Mouse (Mus musculus) liver, embryonic 14.5 days (tissue): Measurements from ENCODE around the gene Svs2. TPM values are rescaled to one million over a fixed set of nuclear protein-coding genes. Genes with fewer than 3 reads are reported as not detected.

ENCODE experiments used
- ATAC-seq: fragments of 200-750 bp; cut with Nextera tagmentation; 2 replicates; pipeline ENCODE4 v1.8.0; 2017; ENCODE audit warnings: moderate number of reproducible peaks, mild to moderate bottlenecking, moderate library complexity; ENCODE audit not compliant: insufficient read depth
- DNase-seq, 3 experiments: peaks; one replicate each; pipeline ENCODE4 v3.0.0-alpha.2; 2012 to 2013; ENCODE audit warnings: low read depth in 3 of 3, low spot score in 3 of 3
- H3K27ac ChIP-seq: fragments of 300-500 bp; sonication (generic); 2 replicates; pipeline ENCODE4 v1.5.1; 2014; ENCODE audit warnings: moderate library complexity, mild to moderate bottlenecking, control low read depth, inconsistent platforms
- H3K27me3 ChIP-seq: fragments of 300-500 bp; sonication (generic); 2 replicates; pipeline ENCODE4 v1.6.1; 2014; ENCODE audit warnings: mild to moderate bottlenecking, low read length, moderate library complexity; ENCODE audit not compliant: control insufficient read depth, insufficient read depth
- H3K36me3 ChIP-seq: fragments of 300-500 bp; sonication (generic); replicated peaks from 2 replicates; pipeline ENCODE4 v1.6.1; 2014; ENCODE audit warnings: low read depth; ENCODE audit not compliant: control insufficient read depth, insufficient read depth
- H3K4me1 ChIP-seq, 2 experiments: fragments of 200-500 bp in 1 of 2; fragments of 300-500 bp in 1 of 2; sonication (generic) in 1 of 2; replicated peaks; 2 replicates each; pipeline ENCODE4 v1.6.1; 2012 to 2014; ENCODE audit warnings: antibody characterized with exemption in 1 of 2, inconsistent platforms in 1 of 2, low read length in 1 of 2; ENCODE audit not compliant: control insufficient read depth in 2 of 2, insufficient read depth in 2 of 2
- H3K4me2 ChIP-seq: fragments of 300-500 bp; sonication (generic); 2 replicates; pipeline ENCODE4 v1.6.1; 2014; ENCODE audit warnings: low read depth, mild to moderate bottlenecking, control low read depth, moderate library complexity
- H3K4me3 ChIP-seq, 2 experiments: fragments of 200-500 bp in 1 of 2; fragments of 300-500 bp in 1 of 2; sonication (generic) in 1 of 2; 2 replicates each; pipeline ENCODE4 v1.5.1; 2012 to 2014; ENCODE audit warnings: low read depth in 2 of 2, low read length in 2 of 2, mild to moderate bottlenecking in 2 of 2, control low read depth in 1 of 2, inconsistent platforms in 1 of 2, moderate library complexity in 1 of 2; ENCODE audit not compliant: insufficient read depth in 1 of 2
- H3K9ac ChIP-seq: fragments of 300-500 bp; sonication (generic); replicated peaks from 2 replicates; pipeline ENCODE4 v1.6.1; 2014; ENCODE audit warnings: mild to moderate bottlenecking, control low read depth, moderate library complexity
- H3K9me3 ChIP-seq: fragments of 300-500 bp; sonication (generic); 2 replicates; pipeline ENCODE4 v1.6.1; 2016; ENCODE audit warnings: low read length, mixed read lengths; ENCODE audit not compliant: control insufficient read depth
- CTCF ChIP-seq: IDR thresholded peaks from 2 replicates; pipeline ENCODE4 v1.5.1; 2016; ENCODE audit warnings: antibody characterized with exemption, low read depth, control low read depth
- EP300 ChIP-seq: IDR thresholded peaks from 2 replicates; pipeline ENCODE4 v1.6.1; 2016; ENCODE audit warnings: antibody characterized with exemption, low read depth
- WGBS: fragments of 180-500 bp; shearing (Covaris S2); extraction: QIAGEN DNeasy Blood & Tissue Kit; methylation state at CpG from one replicate; pipeline ENCODE4 v1.1.7; 2014; ENCODE audit not compliant: insufficient replicate concordance; 5-methylcytosine and 5-hydroxymethylcytosine counted together
- polyA plus RNA-seq, 2 experiments: library from polyadenylated mRNA; depleted of rRNA in 1 of 2; stranded (reverse) in 1 of 2; unstranded in 1 of 2; fragments of >200 nt; fragmentation: Nextera tagmentation in 1 of 2; extraction: Ambion mirVana in 1 of 2; gene quantifications; 2 replicates each; pipeline versions ENCODE4 v1.2.1 to v1.2.3; 2012 to 2014

The Svs2 gene
- polyA plus RNA-seq, 2 experiments: not detected

- Histone ChIP-seq H3K4me2 (no peak within 1 kb of the TSS), H3K4me3 (no peak within 1 kb of the TSS), H3K36me3 (no peaks in the 10 kb centered on the region), H3K27ac (no peak within 1 kb of the TSS), H3K4me1 (no peaks in the 10 kb centered on the region), H3K27me3 (no peaks in the 10 kb centered on the region), H3K9ac (no peak within 1 kb of the TSS), H3K9me3 (no peaks in the 10 kb centered on the region)
- WGBS: 60% methylated on average over 20 of the region's 20 CpGs
- no peak for ATAC-seq
- DNase-seq: no peak
- TF ChIP-seq EP300 (no peak), CTCF (no peak)
These were observed 38.5 kb downstream of the Svs2 start, which contains the start of gene Wfdc15a for GRCm38 (mm10) chr2:164199626-164200327. Gene Wfdc15a (minus strand): TSS chr2:164200130.

GRCm38 (mm10) chr2:164196700-164196990 lies 41.6 kb downstream of the Svs2 start:
- WGBS: 64% methylated on average over 5 of the region's 5 CpGs
- Histone ChIP-seq H3K36me3 (no peaks in the 10 kb centered on the region), H3K4me3 (no peak overlapping the region), H3K27me3 (no peaks in the 10 kb centered on the region), H3K4me1 (no peaks in the 10 kb centered on the region), H3K9me3 (no peaks in the 10 kb centered on the region), H3K9ac (no peak overlapping the region), H3K27ac (no peak overlapping the region), H3K4me2 (no peak overlapping the region)
- ATAC-seq (no peak), DNase-seq (no peak)
- TF ChIP-seq EP300 (no peak), CTCF (no peak)

- 61% methylated on average over 5 of the region's 5 CpGs for WGBS
- H3K9me3 ChIP-seq: no peaks in the 10 kb centered on the region
- no peak for ATAC-seq
- H3K27ac ChIP-seq: no peak overlapping the region
- no peaks in the 10 kb centered on the region for H3K36me3 ChIP-seq
- H3K4me3 ChIP-seq: no peak overlapping the region
- TF ChIP-seq CTCF (no peak), EP300 (no peak)
- no peak overlapping the region for H3K4me2 ChIP-seq
- no peaks in the 10 kb centered on the region for H3K4me1 ChIP-seq
- no peak for DNase-seq
- no peak overlapping the region for H3K9ac ChIP-seq
- H3K27me3 ChIP-seq: no peaks in the 10 kb centered on the region
These were observed 42.1 kb downstream of the Svs2 start for GRCm38 (mm10) chr2:164195971-164196699.

- no peak for TF ChIP-seq CTCF
- TF ChIP-seq EP300: no peak
- H3K4me3 ChIP-seq: no peak overlapping the region
- no peaks in the 10 kb centered on the region for H3K9me3 ChIP-seq
- H3K4me1 ChIP-seq: no peaks in the 10 kb centered on the region
- no peak overlapping the region for H3K9ac ChIP-seq
- WGBS: 49% methylated on average over 5 of the region's 5 CpGs
- no peak for ATAC-seq
- no peaks in the 10 kb centered on the region for H3K27me3 ChIP-seq
- H3K27ac ChIP-seq: no peak overlapping the region
- H3K36me3 ChIP-seq: no peaks in the 10 kb centered on the region
- no peak overlapping the region for H3K4me2 ChIP-seq
- DNase-seq: no peak
These were observed 43.2 kb downstream of the Svs2 start for GRCm38 (mm10) chr2:164194959-164195630.

- no peak overlapping the region for H3K27ac ChIP-seq
- H3K36me3 ChIP-seq: no peaks in the 10 kb centered on the region
- H3K27me3 ChIP-seq: no peaks in the 10 kb centered on the region
- H3K4me1 ChIP-seq: no peaks in the 10 kb centered on the region
- H3K9ac ChIP-seq: no peak overlapping the region
- no peak for DNase-seq
- TF ChIP-seq EP300: no peak
- no peak for TF ChIP-seq CTCF
- no peak overlapping the region for H3K4me2 ChIP-seq
- no peak overlapping the region for H3K4me3 ChIP-seq
- no peaks in the 10 kb centered on the region for H3K9me3 ChIP-seq
- no peak for ATAC-seq
These were observed 46.0 kb downstream of the Svs2 start for GRCm38 (mm10) chr2:164192279-164192678.
